Mouse (Mus musculus) left cerebral cortex, adult 2 months (tissue): ENCODE measurements at regions not wholly inside any gene's neighbourhood (a gene's known extent, or its start where the extent isn't known, plus 50 kb on each side); places are given as distances from the start of the nearest gene placed in this dataset.

Experiments used
- DNase-seq, 2 experiments: peaks; one replicate each; pipeline ENCODE4 v3.0.0; 2021 to 2022; ENCODE audit warnings: low spot score in 2 of 2, mixed read lengths in 1 of 2; ENCODE audit errors: extremely low spot score in 1 of 2
- H3K27ac ChIP-seq: fragments of 200-600 bp; 2 replicates; pipeline ENCODE4 v1.8.1; 2022
- H3K4me3 ChIP-seq: fragments of 200-600 bp; 2 replicates; pipeline ENCODE4 v1.8.1; 2022
- CTCF ChIP-seq: fragments of 200-600 bp; IDR thresholded peaks from 2 replicates; pipeline ENCODE4 v1.8.1; 2022; ENCODE audit warnings: antibody characterized with exemption, mild to moderate bottlenecking, moderate library complexity
- intact Hi-C: fragments of 180-260 bp; cut with DNase I; formaldehyde crosslinking; loops from one replicate; pipeline ENCODE4 v1.15.1; 2025

GRCm38 (mm10) chrX:130932390-130932789 is 1182.8 kb downstream of the Diaph2 start:
- no peak for DNase-seq
- no peak overlapping the region for H3K27ac ChIP-seq
- intact Hi-C loops: loop anchor here (10.0 kb wide), 1 partner anchor 62 kb away; no protein-coding TSS in a partner anchor
- no peak for TF ChIP-seq CTCF
- no peak overlapping the region for H3K4me3 ChIP-seq

GRCm38 (mm10) chrX:130938723-130939122 is 1189.2 kb downstream of the Diaph2 start:
- intact Hi-C loops: loop anchor here (10.0 kb wide), 1 partner anchor 56 kb away; no protein-coding TSS in a partner anchor
- H3K4me3 ChIP-seq: no peak overlapping the region
- H3K27ac ChIP-seq: no peak overlapping the region
- no peak for DNase-seq
- no peak for TF ChIP-seq CTCF

GRCm38 (mm10) chrX:130944531-130944930 is 1195.0 kb downstream of the Diaph2 start:
- no peak overlapping the region for H3K4me3 ChIP-seq
- DNase-seq: no peak
- H3K27ac ChIP-seq: no peak overlapping the region
- intact Hi-C loops: no loop called here
- TF ChIP-seq CTCF: no peak
